Mouse (Mus musculus) skeletal muscle tissue, adult 2 months (tissue): ENCODE measurements around the gene Naa30.
A peak's percentile ranks its signal among the peaks of the same experiment; 100 is the strongest.

Experiments
- DNase-seq: peaks from one replicate; pipeline ENCODE4 v3.0.0-alpha.2; 2012; ENCODE audit warnings: low read depth, low spot score

Naa30 gene

DNA sequence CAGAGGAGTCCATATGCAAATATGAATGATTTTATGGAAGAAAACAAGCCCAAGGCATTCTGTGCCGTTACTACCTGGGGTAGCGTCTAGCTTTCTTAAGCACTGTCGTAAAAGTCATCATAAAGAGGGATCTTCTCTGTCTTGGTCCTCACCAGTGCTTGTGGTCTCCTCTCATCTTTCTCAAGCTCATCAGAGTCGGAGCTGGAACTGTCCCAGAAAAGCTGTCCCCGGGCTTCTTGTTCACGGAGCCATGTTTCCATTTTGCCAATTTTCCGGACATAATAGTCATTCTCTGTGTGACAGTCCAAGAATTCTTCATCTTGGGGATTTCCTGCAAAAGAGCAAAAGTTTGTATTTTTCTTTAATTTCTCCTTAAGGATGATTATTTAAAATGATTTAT lies 54.4 kb downstream of the Naa30 start:
- no peak for DNase-seq

DNA sequence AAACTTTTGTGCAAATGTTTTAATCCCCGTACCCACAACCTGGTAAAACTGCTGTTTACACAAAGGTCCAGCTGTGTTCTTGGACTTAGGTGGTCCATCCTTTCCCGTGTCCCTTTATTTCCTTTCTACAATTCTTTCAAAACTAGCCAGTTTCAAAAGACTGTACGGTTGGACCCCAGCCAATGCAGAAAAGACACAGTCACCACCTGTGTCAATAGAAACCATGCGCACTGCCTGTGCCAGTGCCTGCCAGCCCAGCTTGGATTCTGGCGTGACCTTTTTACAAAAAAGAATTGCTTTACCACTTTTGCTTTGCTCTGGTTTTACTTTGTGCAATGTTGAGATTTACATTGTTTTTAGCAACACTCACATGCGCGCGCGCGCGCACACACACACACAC lies 55.0 kb downstream of the Naa30 start:
- DNase-seq, result no peak

DNA sequence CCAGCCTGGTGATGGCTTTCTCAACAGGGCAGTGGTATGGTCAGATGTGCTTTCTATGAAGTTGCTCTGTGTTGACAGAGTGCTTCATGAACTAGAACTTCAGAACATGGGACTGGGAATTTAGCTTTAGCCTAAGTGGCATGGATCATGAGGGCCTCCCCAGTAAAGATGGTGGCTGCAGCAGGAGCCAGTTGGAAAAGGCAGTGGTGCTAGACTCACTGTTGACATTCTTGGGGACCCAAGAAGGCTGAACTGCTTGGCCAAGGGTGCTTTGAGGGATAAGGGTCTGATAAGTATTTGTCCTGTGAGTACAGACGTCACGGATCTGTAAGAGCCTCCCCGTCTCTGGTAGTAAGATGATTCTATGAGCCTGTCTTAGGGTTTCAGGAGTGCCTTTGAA lies 59.8 kb downstream of the Naa30 start:
- DNase-seq, result no peak

DNA sequence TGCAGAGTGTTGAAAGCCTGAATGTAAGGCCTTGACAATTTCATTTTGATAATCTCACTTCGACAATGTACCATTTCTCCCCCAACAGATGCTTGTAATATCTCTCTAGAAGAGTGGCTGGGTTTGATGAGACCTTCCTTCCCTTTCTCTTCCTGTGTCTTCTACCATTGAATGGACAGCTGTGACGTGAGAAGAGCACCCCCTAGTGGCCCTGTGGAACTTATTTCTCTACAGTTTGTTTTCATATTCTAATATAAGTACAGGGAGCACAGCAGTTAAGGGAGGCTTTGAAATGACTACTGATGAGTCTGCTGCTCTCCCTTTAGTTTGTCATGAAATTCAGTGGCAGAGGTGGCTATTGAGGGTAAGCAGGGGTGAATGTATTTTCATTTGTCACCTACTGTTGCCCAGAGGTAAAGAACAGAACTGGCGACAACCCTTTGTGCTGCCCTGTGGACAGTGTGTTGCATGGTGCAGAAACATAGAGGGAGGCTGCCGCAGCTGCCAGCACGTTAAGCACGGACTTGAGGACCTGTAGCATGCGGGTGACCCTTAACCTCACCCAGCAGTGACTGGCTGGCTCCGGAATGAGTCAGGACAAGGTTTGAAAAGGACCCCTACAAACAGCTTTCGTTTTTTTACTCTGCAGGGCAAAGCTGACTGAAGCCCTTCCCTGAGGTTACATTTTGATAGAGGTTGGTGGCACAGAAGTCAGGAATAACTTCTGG lies 62.9 kb downstream of the Naa30 start:
- DNase-seq, result peak; percentile 15

DNA sequence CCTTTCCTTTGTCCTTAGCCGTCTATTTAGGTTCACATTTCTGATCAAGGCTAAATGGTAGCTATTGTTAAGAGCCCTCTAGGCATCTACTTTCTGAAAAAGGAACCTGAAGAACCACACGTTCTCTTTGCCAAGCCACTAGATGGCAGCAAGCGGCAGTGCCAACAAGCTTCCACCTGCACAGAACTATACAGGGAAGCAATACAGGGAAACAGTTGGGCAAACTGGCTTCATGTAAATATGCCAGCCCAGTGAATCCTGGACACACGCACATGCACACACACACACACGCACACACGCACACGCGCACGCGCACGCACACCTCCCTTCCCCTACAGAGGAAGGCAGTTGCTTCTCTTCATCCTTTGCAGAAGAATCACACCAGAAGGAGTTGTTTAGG lies 66.2 kb downstream of the Naa30 start:
- DNase-seq, result peak; percentile 21
